Mouse (Mus musculus): ENCODE results near the gene Hhatl. TPM values are rescaled to one million over a fixed set of nuclear protein-coding genes. Genes with fewer than 3 reads are reported as not detected.

The Hhatl gene
- polyA plus RNA-seq (2015; fragmentation: Nextera tagmentation; extraction: Ambion mirVana): 10.3 and 10.7 TPM in 2 replicates

DNA sequence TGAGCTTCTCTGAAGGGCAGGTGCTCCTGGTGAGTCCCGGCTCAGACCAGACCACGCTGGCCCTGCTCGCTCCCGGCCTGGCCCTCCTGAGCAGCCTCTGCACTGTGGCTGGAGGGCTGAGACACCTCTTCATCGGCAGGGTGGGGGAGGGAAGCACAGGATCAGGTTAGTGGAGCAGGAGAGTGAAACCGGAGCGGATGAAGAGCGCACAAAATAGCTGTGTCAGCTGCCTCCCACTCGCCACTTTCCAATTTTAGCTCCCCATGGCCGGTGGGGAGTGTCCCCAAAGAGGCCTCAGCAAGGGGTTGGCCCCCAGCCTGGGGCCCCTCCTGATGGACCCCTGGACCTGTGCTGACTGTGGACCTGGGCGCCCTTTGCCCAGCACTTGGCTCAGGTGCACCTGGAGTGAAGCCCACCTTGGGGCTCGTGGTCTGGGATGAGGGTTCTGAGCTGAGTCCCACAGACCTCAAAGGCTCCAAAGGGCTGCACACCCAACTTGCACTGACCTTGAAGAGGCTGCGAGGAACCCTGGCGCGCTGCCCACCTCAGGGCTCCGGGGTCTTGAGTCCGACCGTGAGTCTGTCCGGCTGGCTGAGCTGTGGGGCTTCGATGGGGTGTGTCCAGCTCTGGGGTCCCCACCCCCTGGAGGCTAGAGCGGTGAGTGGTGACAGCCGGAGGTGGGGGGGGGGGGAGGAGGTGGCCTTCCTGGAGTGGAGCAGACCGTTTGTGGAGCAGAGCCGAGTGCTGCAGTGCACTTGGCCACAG is at the start of gene Hhatl:
TSS of gene Hhatl (minus strand) at position 751 of the 765 bp plus-strand sequence.
- H3K27me3 ChIP-seq (replicated peaks): peaks cover 37% of the 10 kb centered on the region

DNA sequence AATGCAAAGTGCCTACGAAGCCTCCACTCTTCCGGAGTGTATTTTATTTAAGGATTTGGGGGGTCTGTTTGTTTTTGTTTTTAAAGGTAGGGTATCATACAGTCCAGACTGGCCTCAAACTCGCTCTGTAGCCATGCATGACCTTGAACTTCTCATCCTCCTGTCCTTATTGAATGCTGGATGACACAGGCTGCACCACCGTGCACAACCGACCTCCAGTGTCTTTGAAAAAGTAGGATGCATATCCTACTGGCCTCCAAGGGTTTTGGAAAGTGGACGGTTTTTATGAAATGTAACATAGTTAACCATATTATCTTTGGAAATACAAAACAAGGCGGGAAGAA is 47.3 kb upstream of the Hhatl start:
- H3K27me3 ChIP-seq (replicated peaks): peaks cover 15% of the 10 kb centered on the region
- peak overlapping the region; percentile 78 for H3K9ac ChIP-seq
- H3K4me3 ChIP-seq: peak overlapping the region; percentile 60
- no peak overlapping the region for H3K27ac ChIP-seq (replicated peaks)
- no peaks in the 10 kb centered on the region for H3K36me3 ChIP-seq
- no peak for ATAC-seq (ENCODE audit: extremely low read depth, insufficient number of reproducible peaks, low FRiP score, low TSS enrichment)
- peak overlapping the region; percentile 86 for H3K4me2 ChIP-seq
- H3K9me3 ChIP-seq: peaks cover 2% of the 10 kb centered on the region; the same call in 1 of the 2 replicates
- H3K4me1 ChIP-seq: peaks cover 11% of the 10 kb centered on the region
- 35% methylated on average over 7 of the region's 7 CpGs for WGBS

More for the DNA sequence above, at the start of gene Hhatl:
- Histone ChIP-seq H3K4me1 (peaks cover 50% of the 10 kb centered on the region), H3K4me3 (peak within 1 kb of the TSS; percentile 45), H3K27ac (replicated peaks) (peak within 1 kb of the TSS; percentile 87), H3K36me3 (no peaks in the 10 kb centered on the region), H3K4me2 (peak within 1 kb of the TSS; percentile 66), H3K9ac (peak within 1 kb of the TSS; percentile 66), H3K9me3 (no peaks in the 10 kb centered on the region)
- WGBS: 29% methylated on average over 22 of the region's 24 CpGs
- peak; percentile 43; the same call in 1 of the 2 replicates for ATAC-seq (ENCODE audit: extremely low read depth, insufficient number of reproducible peaks, low FRiP score, low TSS enrichment)

DNA sequence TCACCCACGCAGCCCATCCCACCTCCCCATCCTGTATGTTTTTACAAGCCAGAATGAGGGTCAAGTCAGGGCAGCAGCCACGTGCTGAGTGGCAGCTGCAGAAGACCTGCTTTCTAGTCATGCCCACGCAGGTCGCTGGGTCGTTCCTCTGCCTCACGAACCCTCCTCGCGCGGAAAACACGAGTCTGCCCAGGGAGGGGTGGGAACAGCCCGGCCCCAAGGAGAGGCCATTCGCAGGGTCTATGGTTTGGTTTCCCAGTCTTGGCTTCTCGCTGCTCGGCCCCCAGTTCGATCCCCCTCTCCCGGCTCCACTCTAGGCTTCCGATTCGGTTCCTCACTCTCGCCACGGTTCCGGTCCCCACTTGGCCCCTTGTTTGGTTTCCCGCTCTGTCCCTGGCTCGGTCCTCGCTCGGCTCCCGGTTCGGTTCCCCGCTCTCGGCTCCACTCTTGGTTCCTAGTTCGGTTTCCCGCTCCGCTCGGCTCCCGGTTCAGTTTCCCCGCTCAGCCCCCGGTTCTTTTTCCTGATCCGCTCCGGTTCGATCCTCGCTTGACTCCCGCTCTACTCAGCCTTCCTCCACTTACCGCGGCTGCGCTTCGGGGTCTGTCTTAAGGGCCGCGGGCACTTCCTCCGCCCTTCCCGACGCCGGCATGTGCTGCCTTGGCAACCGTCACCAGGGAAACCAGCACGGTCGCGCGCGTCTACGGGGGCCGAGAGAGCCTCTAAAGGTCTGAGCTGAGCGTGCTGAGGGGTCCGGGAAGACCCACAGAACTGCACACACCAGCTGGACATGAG is 46.7 kb upstream of the Hhatl start, which contains the start of gene Ccdc13:
TSS of gene Ccdc13 (minus strand) at position 633 of the 793 bp plus-strand sequence.
- H3K27me3 ChIP-seq (replicated peaks): peaks cover 15% of the 10 kb centered on the region
- peak within 1 kb of the TSS; percentile 78 for H3K9ac ChIP-seq
- no peaks in the 10 kb centered on the region for H3K36me3 ChIP-seq
- H3K9me3 ChIP-seq: peaks cover 2% of the 10 kb centered on the region; the same call in 1 of the 2 replicates
- no peak within 1 kb of the TSS for H3K27ac ChIP-seq (replicated peaks)
- peak within 1 kb of the TSS; percentile 60 for H3K4me3 ChIP-seq
- peak; percentile 61; the same call in 1 of the 2 replicates for ATAC-seq (ENCODE audit: extremely low read depth, insufficient number of reproducible peaks, low FRiP score, low TSS enrichment)
- WGBS: 4% methylated on average over 61 of the region's 61 CpGs
- peaks cover 11% of the 10 kb centered on the region for H3K4me1 ChIP-seq
- H3K4me2 ChIP-seq: peak within 1 kb of the TSS; percentile 86

DNA sequence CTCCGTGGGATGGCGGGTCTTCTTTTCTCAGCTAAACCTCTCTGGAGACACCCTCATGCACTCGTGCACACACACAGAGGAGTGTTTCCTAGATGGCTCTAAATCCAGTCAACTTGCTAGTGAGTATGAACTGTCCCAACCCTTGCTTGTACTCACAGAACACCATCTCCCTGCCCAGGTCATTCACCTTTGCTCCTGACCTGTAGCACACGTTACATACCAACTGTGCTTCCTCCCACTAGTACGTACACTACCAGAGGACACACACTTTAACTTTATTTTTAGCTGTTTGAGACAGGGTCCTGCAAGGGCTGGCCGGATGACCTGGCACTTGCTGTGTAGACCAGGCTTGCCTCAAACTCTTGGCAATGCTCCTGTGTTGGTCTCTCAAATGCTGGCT is 45.7 kb upstream of the Hhatl start:
- H3K9ac ChIP-seq: no peak overlapping the region
- peaks cover 11% of the 10 kb centered on the region for H3K4me1 ChIP-seq
- peaks cover 1% of the 10 kb centered on the region; the same call in 1 of the 2 replicates for H3K9me3 ChIP-seq
- peaks cover 15% of the 10 kb centered on the region for H3K27me3 ChIP-seq (replicated peaks)
- WGBS: 74% methylated on average over 6 of the region's 6 CpGs
- no peak overlapping the region for H3K27ac ChIP-seq (replicated peaks)
- ATAC-seq (ENCODE audit: extremely low read depth, insufficient number of reproducible peaks, low FRiP score, low TSS enrichment): no peak
- H3K4me2 ChIP-seq: no peak overlapping the region
- no peak overlapping the region for H3K4me3 ChIP-seq
- no peaks in the 10 kb centered on the region for H3K36me3 ChIP-seq

DNA sequence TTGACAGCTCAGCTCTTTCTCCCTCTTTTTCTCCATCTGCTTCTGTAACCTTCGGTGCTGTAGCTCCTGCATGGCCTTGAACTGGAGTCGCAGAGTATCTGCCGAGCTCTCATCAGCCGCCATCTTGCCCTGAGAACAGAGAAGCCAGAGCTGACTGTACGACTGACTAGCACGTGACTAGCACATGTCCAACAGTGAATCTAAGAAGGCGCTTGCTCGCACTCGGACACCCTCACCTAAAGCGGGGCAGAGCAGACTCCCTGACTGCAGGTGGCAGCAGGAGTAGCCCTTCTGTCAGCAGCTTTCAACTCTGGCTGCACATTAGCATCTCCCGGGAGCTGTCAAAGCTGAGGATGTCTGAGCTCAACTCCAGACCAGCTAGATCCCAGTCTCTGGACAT is 41.5 kb upstream of the Hhatl start:
- no peak for ATAC-seq (ENCODE audit: extremely low read depth, insufficient number of reproducible peaks, low FRiP score, low TSS enrichment)

DNA sequence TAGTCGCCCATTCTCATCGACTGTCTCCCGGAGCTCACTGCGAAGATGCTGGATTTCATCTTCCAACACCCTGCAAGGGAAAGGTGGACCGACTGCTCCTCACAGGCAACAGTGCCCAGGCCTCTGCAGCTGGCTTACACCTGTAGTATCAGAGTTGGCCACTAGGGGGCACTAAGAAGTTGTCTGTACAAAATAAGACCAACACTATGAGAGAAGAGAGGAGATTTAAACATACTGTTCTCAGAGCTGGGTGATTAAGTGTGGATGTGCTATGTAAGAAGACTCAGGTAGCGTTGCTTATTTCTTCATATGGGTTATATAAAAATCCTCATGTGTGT is 38.6 kb upstream of the Hhatl start:
- Histone ChIP-seq H3K4me2 (no peak overlapping the region), H3K4me3 (no peak overlapping the region), H3K27ac (replicated peaks) (no peak overlapping the region), H3K36me3 (no peaks in the 10 kb centered on the region), H3K9me3 (no peaks in the 10 kb centered on the region; the same call in 1 of the 2 replicates), H3K27me3 (replicated peaks) (no peaks in the 10 kb centered on the region), H3K4me1 (no peaks in the 10 kb centered on the region), H3K9ac (no peak overlapping the region)
- ATAC-seq (ENCODE audit: extremely low read depth, insufficient number of reproducible peaks, low FRiP score, low TSS enrichment): no peak
- 20% methylated on average over 6 of the region's 6 CpGs for WGBS

More for the DNA sequence above, 41.5 kb upstream of the Hhatl start:
- Histone ChIP-seq H3K4me3 (no peak overlapping the region), H3K9ac (no peak overlapping the region), H3K27ac (replicated peaks) (no peak overlapping the region), H3K9me3 (no peaks in the 10 kb centered on the region; the same call in 1 of the 2 replicates), H3K4me1 (peaks cover 2% of the 10 kb centered on the region), H3K36me3 (no peaks in the 10 kb centered on the region), H3K4me2 (no peak overlapping the region), H3K27me3 (replicated peaks) (peaks cover 4% of the 10 kb centered on the region; the same call in 1 of the 2 replicates)
- 76% methylated on average over 11 of the region's 11 CpGs for WGBS

DNA sequence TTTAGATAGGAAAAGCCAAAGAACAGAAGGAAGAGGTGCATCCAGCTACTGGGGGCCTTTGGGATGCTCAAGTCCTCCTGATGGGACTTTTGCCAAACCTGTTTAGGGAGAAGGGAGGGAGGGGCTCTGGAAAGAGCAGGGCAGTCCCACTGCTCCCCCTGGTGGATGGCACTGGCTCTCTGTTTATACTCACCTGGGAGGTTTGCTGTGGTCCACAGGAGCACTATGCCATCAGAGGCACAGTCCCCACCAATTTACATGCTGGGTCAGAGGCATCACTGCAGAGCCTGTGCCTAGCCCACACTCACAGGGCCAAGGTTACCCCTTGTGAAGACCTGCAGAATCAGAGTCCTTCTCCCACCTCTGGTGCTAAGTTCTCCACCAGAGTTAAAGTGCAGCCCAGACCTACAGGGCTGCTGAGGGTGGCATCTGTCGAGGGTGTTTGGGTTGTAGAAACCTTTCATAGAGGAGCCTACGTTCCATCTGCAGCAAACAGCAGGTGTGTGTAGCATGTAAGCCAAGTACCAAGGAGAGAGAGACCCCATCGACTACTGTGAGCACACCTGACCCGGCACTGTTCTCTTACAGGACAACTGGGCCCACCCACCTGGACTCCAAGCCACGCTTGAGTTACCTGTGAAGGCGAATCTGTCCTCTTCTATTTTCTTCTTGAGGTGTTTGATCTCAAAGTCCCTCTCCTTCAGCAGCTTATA is 38.1 kb upstream of the Hhatl start:
- no peak overlapping the region for H3K4me2 ChIP-seq
- no peaks in the 10 kb centered on the region for H3K27me3 ChIP-seq (replicated peaks)
- no peak for ATAC-seq (ENCODE audit: extremely low read depth, insufficient number of reproducible peaks, low FRiP score, low TSS enrichment)
- H3K4me1 ChIP-seq: no peaks in the 10 kb centered on the region
- H3K4me3 ChIP-seq: no peak overlapping the region
- H3K9me3 ChIP-seq: no peaks in the 10 kb centered on the region; the same call in 1 of the 2 replicates
- H3K9ac ChIP-seq: no peak overlapping the region
- no peaks in the 10 kb centered on the region for H3K36me3 ChIP-seq
- 69% methylated on average over 6 of the region's 6 CpGs for WGBS
- no peak overlapping the region for H3K27ac ChIP-seq (replicated peaks)

DNA sequence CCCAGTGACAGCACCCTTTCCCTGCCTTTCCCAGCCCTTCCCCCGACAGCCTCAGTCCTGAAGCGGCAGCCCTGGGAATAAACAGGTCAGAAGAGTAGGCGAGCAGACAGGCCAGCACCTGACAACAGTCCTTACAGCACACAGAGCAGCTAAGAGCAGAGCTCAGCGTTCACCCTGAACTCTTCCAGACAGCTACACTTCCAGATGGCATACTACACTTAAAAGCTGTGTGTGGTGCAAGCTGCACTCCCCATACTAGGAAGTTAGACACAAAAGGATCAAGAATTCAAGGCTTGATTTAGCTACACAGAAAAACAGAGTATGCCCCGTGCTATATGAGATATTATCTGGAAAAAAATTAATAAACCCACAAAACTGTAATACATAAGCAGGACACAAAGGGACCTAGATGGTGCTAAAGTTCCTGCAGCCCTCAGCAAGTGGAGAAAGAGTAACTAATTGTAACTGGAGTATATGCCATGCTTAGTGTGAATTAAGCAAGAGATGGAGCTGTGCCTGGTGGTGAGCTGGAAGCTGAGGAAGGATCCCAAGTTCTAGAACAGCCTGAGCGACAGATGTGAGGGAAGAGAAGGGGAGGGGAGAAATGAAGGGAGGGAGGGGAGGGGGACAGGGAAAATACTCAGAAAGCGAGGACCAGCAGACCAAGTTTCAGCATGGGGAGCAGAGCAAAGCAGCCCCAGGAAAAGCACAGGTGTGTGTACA is 37.1 kb upstream of the Hhatl start:
- Histone ChIP-seq H3K4me3 (no peak overlapping the region), H3K36me3 (no peaks in the 10 kb centered on the region), H3K9me3 (no peaks in the 10 kb centered on the region), H3K4me2 (no peak overlapping the region), H3K27me3 (replicated peaks) (no peaks in the 10 kb centered on the region), H3K27ac (replicated peaks) (no peak overlapping the region), H3K4me1 (no peaks in the 10 kb centered on the region), H3K9ac (no peak overlapping the region)
- ATAC-seq (ENCODE audit: extremely low read depth, insufficient number of reproducible peaks, low FRiP score, low TSS enrichment): no peak
- WGBS: 46% methylated on average over 7 of the region's 7 CpGs

DNA sequence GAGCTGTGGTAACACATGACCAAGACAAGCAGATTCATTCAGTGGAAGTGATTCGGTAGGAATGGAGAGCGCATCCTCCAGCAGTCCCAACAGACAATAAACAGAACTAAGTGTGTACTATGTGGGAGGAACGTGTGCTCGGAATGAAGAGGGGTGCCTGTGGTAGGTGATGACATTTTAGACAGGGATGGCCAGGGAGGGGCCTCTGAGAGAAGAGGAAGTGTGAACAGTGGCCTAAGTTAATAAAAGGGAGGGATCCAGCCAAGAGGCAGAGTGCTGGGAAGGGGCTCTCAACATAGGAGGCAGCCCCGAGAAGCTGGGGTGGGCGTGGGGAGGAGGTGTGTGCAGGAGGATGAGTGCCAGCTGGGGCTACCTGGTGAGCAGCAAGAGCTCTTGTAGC is 36.0 kb upstream of the Hhatl start:
- H3K4me3 ChIP-seq: no peak overlapping the region
- no peak overlapping the region for H3K27ac ChIP-seq (replicated peaks)
- H3K36me3 ChIP-seq: no peaks in the 10 kb centered on the region
- H3K9me3 ChIP-seq: no peaks in the 10 kb centered on the region
- no peak overlapping the region for H3K9ac ChIP-seq
- WGBS: 54% methylated on average over 6 of the region's 6 CpGs
- H3K4me2 ChIP-seq: no peak overlapping the region
- no peaks in the 10 kb centered on the region for H3K27me3 ChIP-seq (replicated peaks)
- no peaks in the 10 kb centered on the region for H3K4me1 ChIP-seq
- ATAC-seq (ENCODE audit: extremely low read depth, insufficient number of reproducible peaks, low FRiP score, low TSS enrichment): no peak

DNA sequence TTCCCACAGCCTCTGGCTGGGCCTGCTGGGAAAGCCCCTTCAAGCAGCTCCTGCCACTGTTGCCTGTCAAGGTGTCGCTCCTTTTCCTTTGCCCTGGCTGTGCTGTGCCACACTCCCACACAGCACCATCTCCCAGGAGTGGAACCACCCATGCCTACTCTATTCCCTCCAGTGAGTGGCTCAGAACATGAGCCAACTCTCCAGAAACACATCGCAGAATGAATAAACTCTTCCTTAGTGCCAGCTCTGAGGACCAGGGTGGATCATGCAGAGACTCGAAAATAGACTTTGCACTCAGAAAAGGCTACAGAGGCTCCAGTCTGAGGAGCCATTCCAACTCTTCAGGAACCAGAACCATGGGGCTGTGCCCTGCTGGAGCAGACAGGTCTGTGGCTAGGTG is 34.0 kb upstream of the Hhatl start:
- H3K4me1 ChIP-seq: peaks cover 7% of the 10 kb centered on the region; the same call in 1 of the 2 replicates
- ATAC-seq (ENCODE audit: extremely low read depth, insufficient number of reproducible peaks, low FRiP score, low TSS enrichment): no peak
- H3K36me3 ChIP-seq: no peaks in the 10 kb centered on the region
- H3K27ac ChIP-seq (replicated peaks): no peak overlapping the region
- H3K27me3 ChIP-seq (replicated peaks): no peaks in the 10 kb centered on the region
- H3K4me2 ChIP-seq: no peak overlapping the region
- WGBS: 70% methylated on average over 3 of the region's 3 CpGs
- no peaks in the 10 kb centered on the region for H3K9me3 ChIP-seq
- no peak overlapping the region for H3K9ac ChIP-seq
- no peak overlapping the region for H3K4me3 ChIP-seq

Measured in heart, embryonic 13.5 days (tissue).